Mouse (Mus musculus): ENCODE measurements around the gene Gm26965. TPM values are rescaled to one million over a fixed set of nuclear protein-coding genes. Genes with fewer than 3 reads are reported as not detected.
A peak's percentile ranks its signal among the peaks of the same experiment; 100 is the strongest.

Gm26965 gene
- not detected in 2 replicates for polyA plus RNA-seq (2015; fragmentation: Nextera tagmentation; extraction: Ambion mirVana)

DNA sequence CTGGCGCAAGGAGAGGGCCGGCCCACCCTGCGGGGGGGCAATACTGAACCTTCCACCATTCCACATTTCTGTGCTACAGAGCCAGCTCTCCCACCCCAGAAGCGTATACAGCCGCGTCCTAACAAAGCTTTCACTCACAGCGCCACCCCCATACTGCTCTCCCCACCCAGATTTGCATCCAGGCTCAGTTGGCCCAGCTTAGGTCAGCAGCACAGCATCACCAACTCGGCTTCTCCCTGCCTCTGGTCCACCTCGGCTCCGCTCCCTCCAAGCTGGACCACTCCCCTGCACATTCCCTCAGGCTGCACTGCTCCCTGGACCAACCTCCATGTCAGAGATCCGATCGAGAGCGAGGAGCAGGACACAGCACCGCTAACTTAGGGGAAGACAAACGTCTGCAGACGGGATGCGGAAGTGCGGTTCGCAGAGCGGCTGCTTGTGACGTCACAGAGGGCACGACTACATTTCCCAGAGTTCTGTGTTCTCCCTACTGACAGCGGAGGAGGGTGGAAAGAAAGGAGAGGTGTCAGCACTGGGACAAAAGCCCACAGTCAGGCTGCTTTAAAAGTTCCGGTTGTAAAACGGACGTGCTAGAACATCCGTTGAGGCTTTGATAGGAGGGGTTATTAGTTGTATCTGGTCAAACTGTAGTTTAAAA lies at the start of gene Gm26965, which contains the start of gene Zfp87:
Gene Gm26965 (minus strand): TSS at position 399 of the 658 bp plus-strand sequence.
Gene Zfp87 (minus strand): TSS at position 425 of the 658 bp plus-strand sequence.
- H3K4me3 ChIP-seq (ENCODE audit: low read length), result peak within 1 kb of the TSS; percentile 62
- H3K4me2 ChIP-seq (ENCODE audit: low read depth, low read length), result peak within 1 kb of the TSS; percentile 89
- 0% methylated on average over 27 of the region's 27 CpGs for WGBS
- peak; percentile 99 for ATAC-seq
- no peak within 1 kb of the TSS for H3K27ac ChIP-seq (ENCODE audit: low read length)
- 0 out of 2 replicates have a peak, but pooled peaks cover 3% of the 10 kb centered on the region for H3K9me3 ChIP-seq (ENCODE audit: control insufficient read depth, low read length)
- no peaks in the 10 kb centered on the region for H3K36me3 ChIP-seq (ENCODE audit: control insufficient read depth, insufficient read depth, low read length)
- peaks cover 8% of the 10 kb centered on the region for H3K4me1 ChIP-seq (ENCODE audit: control insufficient read depth, insufficient read depth, low read length)
- peak within 1 kb of the TSS; percentile 83 for H3K9ac ChIP-seq (ENCODE audit: low read depth, low read length)
- H3K27me3 ChIP-seq (replicated peaks; ENCODE audit: control insufficient read depth, insufficient read depth, low read length), result no peaks in the 10 kb centered on the region

DNA sequence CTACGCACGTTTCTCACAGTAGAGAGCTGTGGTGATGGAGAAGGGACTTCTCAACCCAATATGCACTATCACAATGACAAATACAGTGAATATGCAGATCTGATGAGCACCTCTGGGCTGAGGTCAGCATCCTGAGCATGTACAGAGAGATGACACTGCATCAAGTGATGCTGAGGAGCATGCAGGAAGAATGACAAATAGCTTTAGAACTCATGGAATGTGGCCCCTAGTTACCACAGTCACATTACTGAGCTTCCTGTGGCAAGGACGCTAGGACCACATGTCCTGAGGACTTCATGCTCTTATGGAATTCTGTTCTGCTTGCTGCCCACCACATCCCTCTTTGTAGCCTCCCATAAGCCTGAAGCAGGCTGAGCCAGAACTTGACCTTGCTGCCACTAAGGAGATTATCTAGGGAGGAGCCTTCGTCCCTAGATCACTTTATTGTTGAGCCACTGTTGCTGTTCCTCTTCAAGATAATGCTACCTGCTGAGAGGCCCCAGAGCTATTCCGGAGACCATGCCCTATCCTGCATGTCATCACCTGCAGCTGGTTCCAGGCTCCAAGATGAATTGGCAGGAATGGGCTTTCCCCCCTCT lies 46.7 kb upstream of the Gm26965 start:
- no peaks in the 10 kb centered on the region for H3K27me3 ChIP-seq (replicated peaks; ENCODE audit: control insufficient read depth, insufficient read depth, low read length)
- H3K4me1 ChIP-seq (ENCODE audit: control insufficient read depth, insufficient read depth, low read length), result no peaks in the 10 kb centered on the region
- no peak overlapping the region for H3K4me2 ChIP-seq (ENCODE audit: low read depth, low read length)
- no peak overlapping the region for H3K4me3 ChIP-seq (ENCODE audit: low read length)
- no peak overlapping the region for H3K9ac ChIP-seq (ENCODE audit: low read depth, low read length)
- H3K27ac ChIP-seq (ENCODE audit: low read length), result no peak overlapping the region
- H3K9me3 ChIP-seq (ENCODE audit: control insufficient read depth, low read length), result no peaks in the 10 kb centered on the region
- H3K36me3 ChIP-seq (ENCODE audit: control insufficient read depth, insufficient read depth, low read length), result no peaks in the 10 kb centered on the region
- 69% methylated on average over 5 of the region's 5 CpGs for WGBS
- ATAC-seq, result no peak

DNA sequence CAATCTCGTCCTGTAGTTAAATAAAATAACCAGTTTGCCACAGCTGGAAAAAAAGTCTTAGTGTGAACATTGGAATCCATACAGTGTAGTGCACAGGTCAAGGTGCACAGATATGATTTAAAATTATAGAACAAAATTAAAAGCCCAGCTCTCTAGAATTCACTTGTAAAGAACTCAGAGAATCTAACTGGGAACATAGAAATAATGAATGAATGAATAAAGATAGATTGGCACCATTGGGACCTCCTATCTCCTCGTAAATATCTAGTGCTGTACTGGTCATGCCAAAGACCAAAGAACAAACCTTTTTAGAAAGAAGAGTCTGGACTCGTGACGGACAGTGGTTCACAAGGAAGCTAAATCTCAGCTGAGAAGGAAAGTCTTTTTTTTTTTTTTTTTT lies 27.8 kb upstream of the Gm26965 start, which contains the start of gene Zfp748:
Gene Zfp748 (minus strand): TSS at position 101 of the 400 bp plus-strand sequence.
- 80% methylated on average over 4 of the region's 4 CpGs for WGBS

DNA sequence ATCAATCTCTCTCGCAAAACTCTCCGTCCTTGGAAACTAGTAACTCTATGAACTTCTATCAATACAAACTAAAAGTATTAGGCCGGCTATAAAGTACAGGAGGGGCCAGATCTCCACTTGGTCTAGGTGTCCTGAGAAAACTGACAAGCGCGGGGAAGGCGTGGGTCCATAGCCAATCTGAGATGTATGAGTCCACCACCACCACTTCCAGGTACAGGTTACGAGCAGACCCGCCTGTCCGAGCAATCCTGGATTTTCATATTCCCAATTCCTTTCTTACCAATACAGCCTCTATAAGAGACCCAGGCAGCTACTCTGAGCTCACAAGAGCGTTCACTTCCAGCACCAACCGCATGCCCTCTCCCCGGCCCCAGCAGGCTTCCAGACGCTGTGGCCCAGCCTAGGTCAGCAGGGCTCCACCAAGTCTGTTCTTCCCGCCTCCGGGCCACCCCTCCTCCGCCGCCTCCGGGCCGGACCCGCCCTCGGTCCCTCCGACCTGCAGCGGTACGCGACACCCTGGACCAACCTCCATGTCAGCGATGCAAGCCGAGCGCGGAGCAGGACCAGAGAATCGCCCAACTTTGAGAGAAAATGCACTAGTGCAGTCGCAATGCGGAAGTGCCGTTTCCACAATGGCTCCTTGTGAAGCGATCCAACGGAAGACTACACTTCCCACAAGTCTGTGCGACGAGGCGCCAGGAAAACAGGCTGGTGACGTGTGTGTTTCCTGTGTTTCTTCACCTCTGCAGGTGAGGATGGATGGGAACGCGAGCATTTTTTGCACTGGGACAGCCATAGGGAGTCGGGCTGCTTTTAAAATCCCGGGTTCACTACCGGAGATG lies 26.8 kb upstream of the Gm26965 start:
- H3K4me1 ChIP-seq (ENCODE audit: control insufficient read depth, insufficient read depth, low read length), result peaks cover 16% of the 10 kb centered on the region
- H3K9ac ChIP-seq (ENCODE audit: low read depth, low read length), result peak overlapping the region; percentile 88
- H3K27me3 ChIP-seq (replicated peaks; ENCODE audit: control insufficient read depth, insufficient read depth, low read length), result no peaks in the 10 kb centered on the region
- under 1% methylated on average over 44 of the region's 44 CpGs for WGBS
- H3K4me3 ChIP-seq (ENCODE audit: low read length), result peak overlapping the region; percentile 85
- H3K27ac ChIP-seq (ENCODE audit: low read length), result peak overlapping the region; percentile 91
- peak; percentile 100 for ATAC-seq
- H3K36me3 ChIP-seq (ENCODE audit: control insufficient read depth, insufficient read depth, low read length), result no peaks in the 10 kb centered on the region
- H3K9me3 ChIP-seq (ENCODE audit: control insufficient read depth, low read length), result no peaks in the 10 kb centered on the region
- peak overlapping the region; percentile 66 for H3K4me2 ChIP-seq (ENCODE audit: low read depth, low read length)

More for the DNA sequence above, 27.8 kb upstream of the Gm26965 start, which contains the start of gene Zfp748:
- no peaks in the 10 kb centered on the region for H3K36me3 ChIP-seq (ENCODE audit: control insufficient read depth, insufficient read depth, low read length)
- H3K27me3 ChIP-seq (replicated peaks; ENCODE audit: control insufficient read depth, insufficient read depth, low read length), result no peaks in the 10 kb centered on the region
- no peaks in the 10 kb centered on the region for H3K9me3 ChIP-seq (ENCODE audit: control insufficient read depth, low read length)
- peak within 1 kb of the TSS; percentile 85 for H3K4me3 ChIP-seq (ENCODE audit: low read length)
- H3K4me2 ChIP-seq (ENCODE audit: low read depth, low read length), result peak within 1 kb of the TSS; percentile 66
- peak within 1 kb of the TSS; percentile 91 for H3K27ac ChIP-seq (ENCODE audit: low read length)
- H3K4me1 ChIP-seq (ENCODE audit: control insufficient read depth, insufficient read depth, low read length), result peaks cover 16% of the 10 kb centered on the region
- ATAC-seq, result no peak
- H3K9ac ChIP-seq (ENCODE audit: low read depth, low read length), result peak within 1 kb of the TSS; percentile 88

DNA sequence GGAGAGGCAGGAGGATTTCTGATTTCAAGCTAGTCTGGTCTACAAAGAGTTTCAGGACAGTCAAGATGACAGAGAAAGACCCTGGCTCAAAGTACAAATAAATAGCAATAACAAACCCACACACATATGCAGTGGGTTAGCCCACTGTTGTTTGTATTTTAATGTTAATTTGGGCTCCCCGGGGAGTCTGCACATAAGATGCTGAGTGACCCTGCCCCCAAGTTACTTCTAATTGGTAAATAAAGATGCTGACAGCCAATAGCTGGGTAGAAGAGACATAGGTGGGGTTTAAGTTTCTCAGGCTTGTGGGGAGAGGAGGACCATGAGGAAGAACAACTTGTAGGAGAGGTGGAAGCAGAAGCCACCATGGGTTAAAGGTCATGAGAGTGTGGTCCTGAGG lies 20.0 kb upstream of the Gm26965 start:
- no peak for ATAC-seq
- H3K9ac ChIP-seq (ENCODE audit: low read depth, low read length), result no peak overlapping the region
- WGBS, result 80% methylated on average over 1 of the region's 1 CpGs
- no peaks in the 10 kb centered on the region for H3K27me3 ChIP-seq (replicated peaks; ENCODE audit: control insufficient read depth, insufficient read depth, low read length)
- no peak overlapping the region for H3K27ac ChIP-seq (ENCODE audit: low read length)
- no peak overlapping the region for H3K4me2 ChIP-seq (ENCODE audit: low read depth, low read length)
- H3K4me3 ChIP-seq (ENCODE audit: low read length), result no peak overlapping the region
- H3K36me3 ChIP-seq (ENCODE audit: control insufficient read depth, insufficient read depth, low read length), result peaks cover 16% of the 10 kb centered on the region
- H3K9me3 ChIP-seq (ENCODE audit: control insufficient read depth, low read length), result 0 out of 2 replicates have a peak, but pooled peaks cover 3% of the 10 kb centered on the region
- peaks cover 2% of the 10 kb centered on the region for H3K4me1 ChIP-seq (ENCODE audit: control insufficient read depth, insufficient read depth, low read length)

DNA sequence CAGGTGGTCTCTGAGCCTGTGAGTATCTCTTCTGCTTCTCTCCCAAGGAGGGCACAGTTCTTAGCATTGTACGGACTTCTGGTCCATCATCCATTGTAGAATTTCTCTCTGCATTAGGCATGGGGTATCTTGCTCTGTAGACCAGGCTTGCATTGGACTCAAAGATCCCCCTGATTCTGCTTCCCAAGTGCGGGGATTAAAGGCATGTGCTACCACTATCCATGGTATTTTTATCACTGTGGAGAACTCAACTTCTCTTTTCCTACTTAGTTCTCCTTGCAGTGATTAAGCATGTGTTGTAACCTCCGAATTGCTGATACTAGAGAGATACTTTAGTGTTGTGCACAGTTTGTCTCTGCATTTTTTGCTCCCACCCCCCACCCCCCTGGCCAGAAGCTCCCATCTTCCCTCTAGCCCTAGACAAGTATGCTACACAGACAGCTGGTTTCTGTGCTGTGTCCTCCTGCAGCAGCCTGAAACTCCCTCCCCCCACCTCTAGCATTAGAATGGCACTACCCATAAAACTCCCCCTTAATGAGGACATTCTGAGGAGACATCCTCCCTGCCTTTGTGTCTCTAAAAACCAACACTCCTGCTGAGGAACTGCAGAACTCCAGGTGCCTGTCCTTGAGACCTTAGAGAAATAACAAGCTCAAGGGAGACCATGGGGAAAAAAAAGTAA lies 1.2 kb upstream of the Gm26965 start:
- Histone ChIP-seq H3K27ac (ENCODE audit: low read length) (no peak overlapping the region), H3K9ac (ENCODE audit: low read depth, low read length) (no peak overlapping the region), H3K4me1 (ENCODE audit: control insufficient read depth, insufficient read depth, low read length) (peaks cover 8% of the 10 kb centered on the region), H3K36me3 (ENCODE audit: control insufficient read depth, insufficient read depth, low read length) (no peaks in the 10 kb centered on the region), H3K27me3 (replicated peaks; ENCODE audit: control insufficient read depth, insufficient read depth, low read length) (no peaks in the 10 kb centered on the region), H3K9me3 (ENCODE audit: control insufficient read depth, low read length) (0 out of 2 replicates have a peak, but pooled peaks cover 3% of the 10 kb centered on the region), H3K4me3 (ENCODE audit: low read length) (no peak overlapping the region), H3K4me2 (ENCODE audit: low read depth, low read length) (no peak overlapping the region)
- 71% methylated on average over 3 of the region's 3 CpGs for WGBS
- no peak for ATAC-seq

DNA sequence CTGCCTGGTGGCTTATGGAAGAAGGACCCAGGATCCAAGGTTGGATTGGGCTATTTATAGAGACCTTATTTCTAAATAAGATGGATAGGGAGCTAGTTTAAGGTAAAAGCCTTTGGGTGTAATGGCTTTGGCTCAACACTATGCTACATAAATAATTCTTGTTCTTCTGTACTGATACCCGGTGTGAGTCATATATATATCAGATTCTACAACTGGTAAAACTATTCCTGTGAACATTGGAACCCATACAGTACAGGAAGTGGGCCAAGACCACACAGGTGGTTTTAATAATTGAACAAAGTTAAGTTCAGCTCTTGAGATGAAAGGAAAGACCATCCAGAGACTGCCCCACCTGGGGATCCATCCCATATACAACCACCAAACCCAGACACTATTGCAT lies 25.0 kb downstream of the Gm26965 start:
- Histone ChIP-seq H3K27me3 (replicated peaks; ENCODE audit: control insufficient read depth, insufficient read depth, low read length) (no peaks in the 10 kb centered on the region), H3K27ac (ENCODE audit: low read length) (no peak overlapping the region), H3K4me1 (ENCODE audit: control insufficient read depth, insufficient read depth, low read length) (peaks cover 8% of the 10 kb centered on the region), H3K4me3 (ENCODE audit: low read length) (no peak overlapping the region), H3K9me3 (ENCODE audit: control insufficient read depth, low read length) (no peaks in the 10 kb centered on the region), H3K4me2 (ENCODE audit: low read depth, low read length) (no peak overlapping the region), H3K36me3 (ENCODE audit: control insufficient read depth, insufficient read depth, low read length) (no peaks in the 10 kb centered on the region), H3K9ac (ENCODE audit: low read depth, low read length) (no peak overlapping the region)
- WGBS, result 84% methylated on average over 1 of the region's 1 CpGs
- ATAC-seq, result peak; percentile 14; the same call in 1 of the 2 replicates

DNA sequence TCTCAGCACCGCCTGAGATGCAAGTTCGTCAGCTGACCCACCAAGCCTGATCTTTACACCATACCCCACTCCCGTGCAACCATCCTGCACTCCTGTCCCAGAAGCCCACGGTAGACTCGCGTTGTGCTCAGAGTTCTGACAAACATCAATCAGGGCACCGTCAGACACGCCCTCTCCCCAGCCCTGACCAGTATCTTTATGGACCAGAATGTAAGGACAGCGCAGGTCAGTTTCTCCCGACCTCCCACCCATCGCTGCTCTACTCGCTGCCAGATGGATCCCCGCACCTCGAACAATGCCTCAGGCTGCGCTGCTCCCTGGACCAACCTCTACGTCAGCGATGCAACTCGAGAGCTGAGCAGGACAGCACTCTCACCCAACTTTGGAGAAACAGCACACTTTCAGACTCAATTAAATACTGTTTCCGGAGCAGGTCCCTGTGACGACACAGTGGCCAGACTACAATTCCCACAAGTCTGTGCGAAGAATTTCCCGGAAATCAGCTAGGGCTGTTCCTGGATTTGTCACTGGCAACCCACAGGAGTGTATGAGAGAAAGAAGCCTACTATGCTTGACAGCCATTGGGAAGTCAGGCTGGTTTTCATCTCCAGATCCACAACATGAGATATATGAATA lies 25.7 kb downstream of the Gm26965 start, which contains the start of gene Zfp58:
Gene Zfp58 (minus strand): TSS at position 472 of the 636 bp plus-strand sequence.
- H3K9ac ChIP-seq (ENCODE audit: low read depth, low read length), result peak within 1 kb of the TSS; percentile 66
- H3K9me3 ChIP-seq (ENCODE audit: control insufficient read depth, low read length), result no peaks in the 10 kb centered on the region
- no peak within 1 kb of the TSS for H3K27ac ChIP-seq (ENCODE audit: low read length)
- peak; percentile 98 for ATAC-seq
- no peaks in the 10 kb centered on the region for H3K27me3 ChIP-seq (replicated peaks; ENCODE audit: control insufficient read depth, insufficient read depth, low read length)
- H3K4me2 ChIP-seq (ENCODE audit: low read depth, low read length), result peak within 1 kb of the TSS; percentile 72
- H3K36me3 ChIP-seq (ENCODE audit: control insufficient read depth, insufficient read depth, low read length), result no peaks in the 10 kb centered on the region
- H3K4me1 ChIP-seq (ENCODE audit: control insufficient read depth, insufficient read depth, low read length), result peaks cover 8% of the 10 kb centered on the region
- under 1% methylated on average over 22 of the region's 22 CpGs for WGBS
- peak within 1 kb of the TSS; percentile 64 for H3K4me3 ChIP-seq (ENCODE audit: low read length)
